Mouse (Mus musculus): Measurements from ENCODE around the gene Mis18a. TPM values are rescaled to one million over a fixed set of nuclear protein-coding genes. Genes with fewer than 3 reads are reported as not detected.
A peak's percentile ranks its signal among the peaks of the same experiment; 100 is the strongest.

The Mis18a gene
- polyA plus RNA-seq, 1 experiment from 2014 or later, result 41.9 TPM

DNA sequence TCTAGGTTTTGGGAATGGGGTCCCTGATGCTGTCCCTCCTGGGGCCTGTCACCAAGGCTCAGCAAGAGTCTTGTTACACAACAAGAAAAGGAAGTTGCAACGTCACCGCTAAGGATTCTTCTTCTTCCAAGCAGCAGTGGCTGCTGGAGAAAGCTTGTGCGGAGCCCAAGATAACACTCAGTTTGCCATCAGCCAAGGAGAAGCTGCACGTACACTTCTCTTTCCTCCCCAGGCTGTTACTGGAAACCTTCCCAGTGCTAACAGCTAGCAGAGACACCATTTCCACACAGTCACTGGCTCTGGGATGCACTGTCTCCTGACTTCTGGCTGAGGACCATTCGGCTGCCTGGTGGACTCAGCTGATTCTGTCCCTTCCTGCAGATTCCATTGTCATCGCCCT, 19.9 kb upstream of the Mis18a start:
- Histone ChIP-seq H3K36me3 (replicated peaks) (peaks cover 54% of the 10 kb centered on the region), H3K27me3 (no peaks in the 10 kb centered on the region), H3K9me3 (replicated peaks) (no peaks in the 10 kb centered on the region), H3K4me2 (no peak overlapping the region), H3K27ac (replicated peaks) (no peak overlapping the region), H3K4me3 (replicated peaks) (no peak overlapping the region), H3K4me1 (replicated peaks) (peaks cover 52% of the 10 kb centered on the region), H3K9ac (no peak overlapping the region)
- no peak for ATAC-seq (ENCODE audit: insufficient read depth)
- WGBS (ENCODE audit: insufficient replicate concordance), result 50% methylated on average over 6 of the region's 6 CpGs

DNA sequence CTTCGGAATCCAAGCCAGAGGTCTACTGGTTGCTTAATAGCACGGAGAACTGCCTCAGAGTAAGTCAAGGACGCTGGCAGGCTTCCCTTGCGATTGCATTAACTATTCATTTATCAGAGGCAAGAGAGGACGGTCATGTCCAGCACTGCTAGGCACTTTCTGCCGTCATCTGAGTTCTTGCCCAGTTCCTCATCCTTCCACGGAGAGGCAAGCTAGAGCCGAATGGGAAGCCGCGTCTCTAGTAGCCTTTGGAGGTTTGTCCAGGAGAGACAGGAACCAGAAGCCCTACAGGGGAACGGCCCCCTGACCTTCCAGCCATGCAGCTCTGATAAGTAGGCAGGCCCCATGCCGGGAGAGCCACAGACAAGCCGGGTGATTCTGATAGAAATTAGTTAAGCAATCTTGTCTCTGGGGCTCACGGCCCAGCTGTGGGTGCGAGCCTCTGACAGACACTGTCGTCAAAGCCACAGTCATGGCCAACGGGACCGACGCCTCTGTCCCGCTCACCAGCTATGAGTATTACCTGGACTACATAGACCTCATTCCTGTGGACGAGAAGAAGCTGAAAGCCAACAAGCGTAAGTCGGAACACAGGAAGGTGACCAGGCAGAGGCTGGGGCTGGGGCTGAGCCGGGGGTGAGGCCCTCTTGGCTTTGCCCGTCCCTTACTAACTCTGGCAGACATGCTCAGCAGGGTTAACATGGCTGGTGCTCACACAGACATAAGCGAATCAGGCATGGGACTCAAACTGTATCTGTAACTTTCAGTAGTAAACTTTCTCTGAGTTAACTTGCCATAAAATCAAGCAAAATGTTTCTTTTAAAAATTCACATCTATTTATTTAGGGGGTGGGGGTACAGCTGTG, 11.1 kb upstream of the Mis18a start, which contains the start of gene Mrap:
Mrap (plus strand) TSS at position 116 of the 865 bp plus-strand sequence.
- peaks cover 66% of the 10 kb centered on the region for H3K4me1 ChIP-seq (replicated peaks)
- H3K36me3 ChIP-seq (replicated peaks), result 0 out of 2 replicates have a peak, but pooled peaks cover 5% of the 10 kb centered on the region
- H3K9ac ChIP-seq, result peak within 1 kb of the TSS; percentile 66
- H3K27ac ChIP-seq (replicated peaks), result peak within 1 kb of the TSS; percentile 86
- ATAC-seq (ENCODE audit: insufficient read depth), result peak; percentile 82
- no peaks in the 10 kb centered on the region for H3K27me3 ChIP-seq
- no peaks in the 10 kb centered on the region for H3K9me3 ChIP-seq (replicated peaks)
- H3K4me3 ChIP-seq (replicated peaks), result peak within 1 kb of the TSS; percentile 61
- H3K4me2 ChIP-seq, result peak within 1 kb of the TSS; percentile 67
- 37% methylated on average over 26 of the region's 26 CpGs for WGBS (ENCODE audit: insufficient replicate concordance)

DNA sequence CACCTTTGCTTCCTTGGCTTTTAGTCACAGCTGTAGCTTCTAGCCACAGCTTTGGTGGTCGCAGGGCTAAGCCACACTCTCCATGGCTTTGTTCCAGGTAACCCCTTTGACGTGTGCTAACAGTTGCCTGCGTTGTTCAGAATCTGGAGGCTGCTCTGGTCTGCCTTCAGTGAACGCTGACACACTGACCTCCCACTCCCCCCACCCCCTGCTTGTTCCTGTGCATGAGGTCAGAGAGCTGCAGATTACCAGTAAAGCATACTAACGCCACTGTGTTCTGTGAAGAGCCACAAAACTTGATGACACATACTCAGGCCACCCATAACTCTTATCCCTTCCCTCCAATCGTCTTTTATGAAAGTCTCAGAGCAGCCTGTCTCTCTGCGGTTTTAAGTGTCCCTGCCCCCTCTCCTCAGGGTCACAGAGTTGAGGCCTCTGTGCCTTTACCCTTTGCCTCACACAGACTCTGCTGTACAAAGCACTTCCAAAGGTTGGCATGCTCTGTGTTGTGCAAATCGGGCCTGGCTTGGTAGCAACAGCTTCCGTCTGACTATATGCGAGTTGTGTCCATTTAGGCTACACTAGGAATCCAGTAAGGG, 9.6 kb upstream of the Mis18a start:
- ATAC-seq (ENCODE audit: insufficient read depth), result no peak; the same call in 1 of the 2 replicates
- no peaks in the 10 kb centered on the region for H3K36me3 ChIP-seq (replicated peaks)
- peaks cover 52% of the 10 kb centered on the region for H3K4me1 ChIP-seq (replicated peaks)
- 53% methylated on average over 10 of the region's 10 CpGs for WGBS (ENCODE audit: insufficient replicate concordance)
- H3K9me3 ChIP-seq (replicated peaks), result no peaks in the 10 kb centered on the region
- peak overlapping the region; percentile 57 for H3K27ac ChIP-seq (replicated peaks)
- H3K9ac ChIP-seq, result no peak overlapping the region
- no peak overlapping the region; the same call in 1 of the 2 replicates for H3K4me2 ChIP-seq
- H3K4me3 ChIP-seq (replicated peaks), result no peak overlapping the region
- H3K27me3 ChIP-seq, result no peaks in the 10 kb centered on the region

DNA sequence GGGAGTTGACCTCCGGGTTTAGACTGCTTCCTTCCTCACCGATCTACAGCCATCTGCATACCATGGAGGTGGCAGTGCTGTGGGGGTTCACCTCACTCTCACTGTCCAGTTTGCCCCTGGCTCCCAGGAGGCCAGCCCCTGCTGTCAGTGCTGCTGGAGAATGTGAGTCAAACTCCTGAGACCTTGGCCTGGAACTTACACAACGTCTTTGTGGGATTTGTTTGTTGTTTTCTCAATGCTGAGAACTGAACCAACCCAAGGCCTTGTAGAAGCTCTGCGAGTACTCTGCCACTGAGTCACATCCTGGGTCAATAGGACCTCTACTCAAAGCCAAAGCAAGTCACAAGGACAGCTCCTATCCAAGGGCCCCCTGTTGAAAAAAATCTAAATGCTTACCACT, 8.4 kb upstream of the Mis18a start:
- WGBS (ENCODE audit: insufficient replicate concordance), result 54% methylated on average over 4 of the region's 4 CpGs
- Histone ChIP-seq H3K27ac (replicated peaks) (no peak overlapping the region), H3K4me2 (no peak overlapping the region), H3K4me3 (replicated peaks) (no peak overlapping the region), H3K9ac (no peak overlapping the region), H3K27me3 (no peaks in the 10 kb centered on the region), H3K4me1 (replicated peaks) (peaks cover 42% of the 10 kb centered on the region), H3K36me3 (replicated peaks) (no peaks in the 10 kb centered on the region), H3K9me3 (replicated peaks) (no peaks in the 10 kb centered on the region)
- ATAC-seq (ENCODE audit: insufficient read depth), result no peak

DNA sequence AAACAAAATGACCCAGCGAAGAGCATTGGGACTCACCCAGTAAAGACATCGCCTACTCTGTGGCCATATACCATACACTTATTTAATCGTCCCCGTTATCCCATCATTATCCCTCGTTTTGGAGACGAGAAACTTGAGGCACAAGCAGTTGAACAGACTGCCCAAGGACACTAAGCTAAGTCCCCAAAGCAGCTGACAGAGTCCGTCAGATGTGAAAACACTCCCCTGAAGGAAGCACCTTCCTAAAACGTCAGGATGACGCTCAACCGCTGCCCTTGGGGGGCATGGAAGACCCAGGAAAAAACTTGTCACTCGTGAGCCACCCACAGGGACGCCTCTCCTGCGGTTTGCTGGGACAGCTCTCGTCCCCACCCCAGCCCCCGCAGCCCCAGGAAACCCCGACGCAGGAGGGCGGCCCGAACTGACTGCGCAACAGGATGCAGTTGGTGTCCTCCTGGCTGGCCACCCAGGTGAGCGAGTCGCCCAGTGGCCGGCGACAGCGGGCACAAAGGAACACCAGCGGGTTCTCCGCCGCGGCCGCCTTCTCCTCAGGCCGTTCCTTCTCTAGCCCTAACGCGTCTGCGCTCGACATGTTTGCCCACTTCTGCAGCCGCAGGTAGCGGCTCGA, 490 bp downstream of the Mis18a start:
- H3K4me3 ChIP-seq (replicated peaks), result peak overlapping the region; percentile 85
- 2% methylated on average over 38 of the region's 38 CpGs for WGBS (ENCODE audit: insufficient replicate concordance)
- 0 out of 2 replicates have a peak, but pooled peaks cover 3% of the 10 kb centered on the region for H3K27me3 ChIP-seq
- no peaks in the 10 kb centered on the region for H3K9me3 ChIP-seq (replicated peaks)
- ATAC-seq (ENCODE audit: insufficient read depth), result peak; percentile 53
- peaks cover 45% of the 10 kb centered on the region for H3K4me1 ChIP-seq (replicated peaks)
- H3K27ac ChIP-seq (replicated peaks), result peak overlapping the region; percentile 79
- H3K36me3 ChIP-seq (replicated peaks), result peaks cover 33% of the 10 kb centered on the region
- peak overlapping the region; percentile 86 for H3K9ac ChIP-seq
- peak overlapping the region; percentile 91 for H3K4me2 ChIP-seq

DNA sequence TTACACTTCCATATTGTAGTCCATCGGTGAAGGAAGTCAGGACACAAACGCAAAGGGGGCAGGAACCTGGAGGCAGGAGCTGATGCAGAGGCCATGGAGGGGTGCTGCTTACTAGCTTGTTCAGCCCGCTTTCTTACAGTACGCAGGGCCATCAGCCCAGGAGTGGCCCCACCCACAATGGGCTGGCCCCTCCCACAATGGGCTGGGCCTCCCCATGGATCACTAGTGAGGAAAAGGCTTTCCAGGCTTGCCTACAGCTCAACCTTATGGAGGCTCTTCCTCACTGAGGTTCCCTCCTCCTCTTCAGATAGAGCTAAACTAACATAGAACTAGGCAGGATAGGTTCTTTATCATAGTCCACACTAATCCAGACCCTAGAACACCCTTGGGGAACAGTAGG, 3.2 kb downstream of the Mis18a start:
- Histone ChIP-seq H3K4me2 (no peak overlapping the region), H3K4me3 (replicated peaks) (no peak overlapping the region), H3K36me3 (replicated peaks) (peaks cover 55% of the 10 kb centered on the region), H3K27me3 (0 out of 2 replicates have a peak, but pooled peaks cover under 1% of the 10 kb centered on the region), H3K9me3 (replicated peaks) (no peaks in the 10 kb centered on the region), H3K27ac (replicated peaks) (no peak overlapping the region), H3K4me1 (replicated peaks) (peaks cover 45% of the 10 kb centered on the region), H3K9ac (no peak overlapping the region)
- no peak for ATAC-seq (ENCODE audit: insufficient read depth)
- WGBS (ENCODE audit: insufficient replicate concordance), result 94% methylated on average over 4 of the region's 4 CpGs

DNA sequence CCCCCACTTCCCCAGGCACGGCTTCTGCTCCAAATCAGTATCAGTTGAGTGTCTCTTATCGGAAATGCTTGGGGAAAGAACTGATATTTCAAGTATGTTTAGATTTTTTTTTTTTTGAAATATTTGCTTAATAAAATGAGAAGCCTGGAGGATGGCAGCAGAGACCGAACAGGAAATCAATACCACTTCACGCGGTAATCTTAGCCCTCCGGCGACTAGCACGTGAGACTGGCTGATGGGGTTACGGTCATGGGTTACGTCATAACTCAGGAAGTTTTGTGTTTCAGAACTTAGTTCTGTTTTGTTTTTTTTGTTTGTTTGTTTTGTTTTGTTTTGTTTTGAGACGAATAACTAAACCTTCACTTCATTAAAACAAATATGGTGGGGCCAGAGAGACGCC, 16.9 kb downstream of the Mis18a start:
- H3K9me3 ChIP-seq (replicated peaks), result no peaks in the 10 kb centered on the region
- ATAC-seq (ENCODE audit: insufficient read depth), result no peak
- peaks cover 38% of the 10 kb centered on the region for H3K27me3 ChIP-seq
- H3K36me3 ChIP-seq (replicated peaks), result no peaks in the 10 kb centered on the region
- no peak overlapping the region for H3K4me2 ChIP-seq
- H3K4me3 ChIP-seq (replicated peaks), result no peak overlapping the region
- no peak overlapping the region for H3K9ac ChIP-seq
- H3K4me1 ChIP-seq (replicated peaks), result no peaks in the 10 kb centered on the region
- H3K27ac ChIP-seq (replicated peaks), result no peak overlapping the region
- 63% methylated on average over 12 of the region's 12 CpGs for WGBS (ENCODE audit: insufficient replicate concordance)

DNA sequence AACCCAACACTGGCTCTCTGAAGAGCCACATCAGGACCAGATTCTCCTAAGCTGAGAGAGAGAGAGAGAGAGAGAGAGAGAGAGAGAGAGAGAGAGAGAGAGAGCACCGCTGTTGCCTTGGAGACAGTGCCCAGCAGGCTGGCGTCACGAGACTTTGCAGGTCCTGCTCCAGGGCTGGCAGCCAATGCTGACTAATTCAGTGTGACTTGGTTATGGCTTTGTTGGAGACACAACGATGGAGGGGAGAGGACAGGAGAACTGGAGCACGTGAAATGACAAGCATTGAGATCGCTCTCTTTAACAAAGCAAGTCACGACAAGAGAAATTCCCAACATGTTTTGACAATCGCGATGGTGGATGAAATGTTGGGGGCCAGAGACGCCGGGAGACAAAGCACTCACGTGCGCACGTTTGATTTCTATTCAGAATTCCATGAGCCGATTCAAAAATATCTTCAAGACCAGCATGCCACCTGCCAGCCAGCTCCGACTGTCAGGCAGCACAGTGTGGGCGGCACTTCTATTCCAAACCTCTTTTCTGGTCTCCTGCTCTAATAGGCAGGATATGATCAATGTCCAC, 17.4 kb downstream of the Mis18a start:
- Histone ChIP-seq H3K9ac (no peak overlapping the region), H3K4me3 (replicated peaks) (no peak overlapping the region), H3K9me3 (replicated peaks) (no peaks in the 10 kb centered on the region), H3K4me1 (replicated peaks) (no peaks in the 10 kb centered on the region), H3K27me3 (peaks cover 38% of the 10 kb centered on the region), H3K27ac (replicated peaks) (no peak overlapping the region), H3K36me3 (replicated peaks) (no peaks in the 10 kb centered on the region), H3K4me2 (no peak overlapping the region)
- no peak for ATAC-seq (ENCODE audit: insufficient read depth)
- WGBS (ENCODE audit: insufficient replicate concordance), result 54% methylated on average over 17 of the region's 17 CpGs

DNA sequence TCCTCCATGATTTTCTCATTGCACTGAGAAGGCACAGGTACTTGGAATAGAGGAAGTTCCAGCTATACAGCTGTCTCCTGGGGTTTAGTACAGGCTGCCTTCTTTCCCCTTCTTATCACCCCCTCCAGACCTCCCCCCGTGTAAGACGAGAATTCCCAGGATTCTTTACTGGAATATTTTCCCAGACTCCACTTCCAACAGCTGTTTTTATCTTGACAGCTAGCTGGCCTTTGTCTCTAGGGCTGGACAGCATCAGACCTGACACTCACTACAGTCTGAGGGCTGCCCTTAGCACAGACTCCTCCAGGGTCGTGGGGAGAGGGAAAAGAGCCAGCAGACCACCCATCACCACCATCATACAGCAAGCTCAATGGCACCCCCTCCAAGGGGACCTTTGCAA, 20.9 kb downstream of the Mis18a start:
- ATAC-seq (ENCODE audit: insufficient read depth), result no peak
- Histone ChIP-seq H3K4me1 (replicated peaks) (no peaks in the 10 kb centered on the region), H3K9ac (no peak overlapping the region), H3K27ac (replicated peaks) (no peak overlapping the region), H3K4me2 (no peak overlapping the region), H3K9me3 (replicated peaks) (no peaks in the 10 kb centered on the region), H3K36me3 (replicated peaks) (no peaks in the 10 kb centered on the region), H3K27me3 (peaks cover 18% of the 10 kb centered on the region; the same call in 1 of the 2 replicates), H3K4me3 (replicated peaks) (no peak overlapping the region)
- WGBS (ENCODE audit: insufficient replicate concordance), result 17% methylated on average over 3 of the region's 3 CpGs

DNA sequence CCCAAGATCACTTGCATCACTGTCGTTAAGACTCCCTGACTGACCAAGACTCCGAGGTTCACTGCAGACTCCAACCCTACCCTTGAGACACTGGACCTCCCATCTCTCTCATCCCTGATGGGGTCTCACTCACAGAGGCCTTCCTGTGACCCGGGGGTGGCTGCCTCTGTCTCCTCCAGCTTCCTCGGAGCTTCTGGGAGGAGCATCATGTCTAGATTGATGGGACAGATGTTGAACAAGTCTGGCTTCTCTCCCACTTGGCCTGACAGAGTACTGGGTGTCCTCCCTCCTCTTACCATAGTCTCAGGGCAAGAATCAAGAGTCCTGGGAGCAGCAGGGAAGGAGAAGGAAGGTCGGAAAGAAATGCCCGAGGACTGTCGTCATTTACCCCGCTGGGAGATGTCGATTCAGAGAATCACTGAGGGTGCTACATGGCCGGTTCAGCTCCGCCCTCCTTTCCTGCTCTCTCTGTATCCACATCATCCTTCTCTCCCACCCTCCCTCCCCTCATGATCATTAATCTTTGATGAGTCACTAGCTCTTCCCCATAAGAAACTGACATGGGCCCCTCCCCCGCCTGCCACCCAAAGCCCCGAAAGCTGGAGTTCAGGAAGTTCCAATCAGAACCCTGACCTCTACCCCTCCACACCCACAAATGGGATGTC, 22.9 kb downstream of the Mis18a start:
- ATAC-seq (ENCODE audit: insufficient read depth), result no peak
- Histone ChIP-seq H3K27ac (replicated peaks) (no peak overlapping the region), H3K9ac (no peak overlapping the region), H3K4me3 (replicated peaks) (no peak overlapping the region), H3K36me3 (replicated peaks) (no peaks in the 10 kb centered on the region), H3K4me1 (replicated peaks) (no peaks in the 10 kb centered on the region), H3K9me3 (replicated peaks) (no peaks in the 10 kb centered on the region), H3K27me3 (peaks cover 5% of the 10 kb centered on the region; the same call in 1 of the 2 replicates), H3K4me2 (no peak overlapping the region)
- WGBS (ENCODE audit: insufficient replicate concordance), result 58% methylated on average over 13 of the region's 13 CpGs

Measured in liver, embryonic 15.5 days (tissue).